Mouse (Mus musculus): ENCODE data around the gene Map4k5. TPM values are rescaled to one million over a fixed set of nuclear protein-coding genes. Genes with fewer than 3 reads are reported as not detected.

Map4k5 gene
- total and polyA plus RNA-seq, 3 experiments, result 14.6 to 33.3 (median 26.7) TPM

DNA sequence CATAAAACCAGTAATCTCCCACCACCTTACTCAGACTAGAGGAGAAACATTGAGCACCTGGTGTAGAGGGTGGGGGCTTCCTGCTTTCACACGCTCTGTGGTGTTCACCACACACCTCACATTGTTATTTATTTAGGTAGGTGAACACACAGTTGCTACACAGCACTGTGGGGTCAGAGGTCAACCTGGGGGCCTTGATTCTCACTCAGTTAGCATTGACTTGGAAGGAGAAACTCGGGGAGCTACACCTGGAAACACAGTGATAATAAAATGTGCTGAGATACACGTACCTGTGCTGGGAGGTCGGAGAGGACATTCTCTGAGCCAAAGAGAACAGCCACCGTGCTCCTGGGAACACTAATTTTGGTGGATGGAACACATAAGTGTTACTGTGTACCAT lies 104.6 kb downstream of the Map4k5 start:
- no peak for DNase-seq

DNA sequence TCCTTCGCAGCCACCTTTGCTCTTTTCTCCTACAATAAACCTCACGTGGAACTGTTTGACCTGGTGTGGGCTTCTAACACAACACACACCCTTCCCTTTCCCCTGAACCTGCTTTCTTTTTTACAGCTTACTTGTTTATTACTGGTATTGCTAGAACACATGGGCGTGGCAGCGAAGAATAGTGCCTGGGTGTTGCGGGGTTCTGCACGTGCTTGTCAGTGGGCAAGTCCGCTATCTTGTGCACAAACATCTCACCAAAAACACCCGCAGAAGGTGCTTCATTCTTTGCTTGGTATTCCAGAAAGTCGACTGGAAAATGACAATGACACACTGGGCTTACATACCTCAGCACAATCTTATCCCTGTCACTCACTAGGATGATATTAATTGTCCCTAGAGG lies 107.5 kb downstream of the Map4k5 start:
- DNase-seq, result no peak

DNA sequence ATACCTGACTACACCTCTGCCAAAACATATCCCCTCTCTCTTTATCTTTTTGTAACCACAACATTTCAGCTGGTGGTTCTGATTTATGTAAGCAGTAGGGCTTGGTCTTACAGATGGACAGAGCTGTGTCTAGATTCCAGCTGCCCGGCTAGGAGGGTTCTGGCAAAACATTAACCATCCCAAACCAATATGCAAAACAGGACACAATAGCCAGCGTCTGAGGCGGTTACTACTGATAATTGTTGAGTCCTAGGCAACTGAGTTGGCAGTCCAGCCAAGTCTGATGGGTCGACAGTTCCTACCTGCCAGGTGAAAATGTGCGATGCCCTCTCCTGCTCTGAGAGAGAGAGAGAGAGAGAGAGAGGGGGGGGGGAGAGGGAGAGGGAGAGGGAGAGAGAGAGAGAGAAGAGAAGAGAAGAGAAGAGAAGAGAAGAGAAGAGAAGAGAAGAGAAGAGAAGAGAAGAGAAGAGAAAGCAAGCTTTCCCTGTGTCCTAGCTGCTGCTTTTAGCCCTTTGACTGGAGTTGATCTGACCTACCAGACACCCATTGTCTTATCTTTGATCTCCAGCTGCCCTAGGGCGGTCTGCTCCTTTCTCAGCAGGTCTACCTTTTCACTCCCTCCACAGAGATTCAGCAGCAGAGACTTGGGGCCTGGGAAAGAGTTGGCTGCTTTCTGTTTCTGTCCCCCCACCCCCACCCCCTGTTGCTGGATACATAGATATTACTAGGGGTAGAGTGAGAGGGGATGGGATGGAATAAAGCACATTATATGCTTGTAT lies 109.6 kb downstream of the Map4k5 start:
- DNase-seq, result no peak

DNA sequence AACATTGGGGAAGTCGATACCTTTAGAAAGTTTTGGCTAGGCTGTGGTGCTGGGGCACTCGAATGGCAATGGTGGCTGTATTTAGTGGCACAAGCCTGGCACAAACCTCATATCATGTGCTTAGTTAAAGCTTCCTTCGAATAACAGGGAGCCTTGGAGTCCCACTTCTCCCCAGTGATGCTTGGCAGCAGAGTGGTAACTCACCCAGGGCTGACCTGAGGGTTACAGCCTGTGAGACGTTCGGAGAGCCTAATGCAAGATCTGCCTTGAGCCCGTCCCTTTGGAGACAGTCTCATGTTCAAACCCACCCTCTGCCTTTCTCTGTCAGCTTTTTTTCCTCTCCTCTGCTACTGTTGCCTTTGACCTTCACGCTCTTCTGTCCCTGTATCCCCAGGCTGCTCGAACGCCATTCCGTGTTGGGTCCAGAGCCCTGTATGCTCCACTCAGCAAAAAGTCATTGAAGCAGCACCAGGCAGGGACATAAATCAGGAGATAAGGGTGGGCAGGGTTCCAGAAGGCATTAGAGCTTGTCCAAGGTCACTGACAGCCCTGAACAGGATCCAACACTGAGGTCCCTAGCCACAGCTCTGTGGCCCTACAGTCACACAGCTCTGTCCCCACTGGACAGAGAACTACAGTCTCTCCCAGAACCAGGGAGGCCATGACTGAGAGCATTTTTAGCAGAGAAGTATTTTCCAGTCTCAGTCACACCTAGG lies 110.9 kb downstream of the Map4k5 start:
- peak; percentile 91 for DNase-seq

DNA sequence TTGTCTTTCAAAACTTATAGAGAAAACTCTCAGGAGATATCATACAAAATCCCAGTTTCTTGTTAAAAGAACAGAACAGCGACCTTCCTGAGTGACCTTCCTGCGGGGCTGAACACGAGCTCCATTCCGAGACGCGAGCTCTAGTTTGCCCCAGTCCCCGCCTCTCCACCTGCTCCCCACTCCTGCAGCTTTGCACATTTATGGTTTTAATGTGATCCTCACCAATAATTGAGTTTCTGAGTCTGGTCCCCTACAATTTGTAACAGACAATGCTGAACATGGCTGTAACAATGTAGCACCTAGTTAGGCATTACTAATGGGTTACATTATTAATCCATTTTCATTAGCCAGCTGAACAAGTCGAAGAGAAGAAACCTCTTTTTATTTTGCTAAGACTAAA lies 111.5 kb downstream of the Map4k5 start:
- DNase-seq, result no peak

DNA sequence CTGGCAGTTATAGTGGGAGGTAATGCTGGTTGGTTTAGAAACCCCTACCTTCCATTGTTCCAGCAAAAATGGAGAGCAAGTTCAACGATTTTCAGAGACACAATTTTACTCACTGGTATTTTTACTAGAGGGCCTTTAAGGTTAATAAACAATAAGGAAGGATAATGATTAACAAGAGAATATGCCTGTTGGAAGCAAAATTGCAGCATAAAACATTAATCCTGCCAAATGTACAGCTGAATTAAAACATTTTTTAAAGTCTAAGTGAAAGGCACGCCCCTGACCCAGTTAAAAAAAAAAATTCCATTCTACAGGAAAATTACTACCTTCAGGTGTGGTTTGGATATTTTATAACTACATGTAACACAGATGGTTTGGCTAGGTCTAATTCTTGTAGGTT lies 115.0 kb downstream of the Map4k5 start:
- no peak for DNase-seq

DNA sequence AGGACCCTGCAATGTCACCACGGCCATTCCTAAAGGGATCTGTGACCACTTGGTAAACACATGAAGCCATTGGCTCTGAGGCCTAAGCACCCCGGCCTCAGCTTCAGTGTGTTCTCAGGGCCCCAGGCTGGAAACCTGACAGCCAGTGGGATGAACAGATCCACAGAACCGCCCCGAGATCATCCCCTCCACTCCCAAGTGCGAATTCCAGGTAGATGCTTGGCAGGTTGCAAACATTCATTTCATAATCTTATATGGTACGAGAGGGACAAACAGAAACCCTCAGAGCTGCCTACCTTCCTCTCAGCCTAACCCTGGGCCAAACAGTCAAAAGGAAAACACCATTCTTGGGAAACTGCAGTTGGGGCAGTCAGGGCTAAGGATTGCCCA lies 115.7 kb downstream of the Map4k5 start:
- DNase-seq, result no peak

DNA sequence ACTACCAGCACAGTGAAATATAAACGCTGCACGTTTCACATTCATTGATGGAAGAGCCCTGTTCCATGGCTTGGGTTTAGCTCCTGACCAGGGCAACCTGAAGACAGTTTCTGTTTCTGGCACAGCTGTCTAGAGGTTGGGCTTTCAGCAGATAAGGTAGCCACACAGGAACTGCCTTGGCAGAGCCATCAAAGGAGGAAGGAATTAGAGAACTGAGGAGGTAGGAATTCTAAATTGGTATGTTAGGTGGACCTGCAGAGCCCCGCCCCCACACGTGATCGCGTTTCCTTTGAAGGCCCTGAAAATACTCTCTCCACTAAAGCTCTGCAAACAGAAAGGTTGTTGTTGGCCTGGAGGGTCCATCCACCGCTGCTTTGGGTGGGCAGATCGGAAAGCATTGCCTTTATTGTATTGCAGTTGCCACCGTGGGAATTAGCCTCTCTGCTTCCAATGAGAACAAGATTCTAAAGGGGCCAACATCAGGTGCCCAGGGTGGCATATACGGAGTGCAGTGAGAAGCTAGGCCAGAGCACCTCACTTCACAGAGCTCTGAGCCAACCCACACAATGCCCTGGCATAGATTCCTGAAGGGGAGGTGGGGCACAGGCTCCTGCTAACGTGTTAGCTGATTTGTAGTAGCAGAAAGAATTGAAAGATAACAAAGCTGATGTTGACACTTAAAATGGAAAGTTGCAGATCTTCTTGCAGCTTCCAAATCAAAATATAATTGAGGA lies 116.2 kb downstream of the Map4k5 start:
- no peak for DNase-seq

DNA sequence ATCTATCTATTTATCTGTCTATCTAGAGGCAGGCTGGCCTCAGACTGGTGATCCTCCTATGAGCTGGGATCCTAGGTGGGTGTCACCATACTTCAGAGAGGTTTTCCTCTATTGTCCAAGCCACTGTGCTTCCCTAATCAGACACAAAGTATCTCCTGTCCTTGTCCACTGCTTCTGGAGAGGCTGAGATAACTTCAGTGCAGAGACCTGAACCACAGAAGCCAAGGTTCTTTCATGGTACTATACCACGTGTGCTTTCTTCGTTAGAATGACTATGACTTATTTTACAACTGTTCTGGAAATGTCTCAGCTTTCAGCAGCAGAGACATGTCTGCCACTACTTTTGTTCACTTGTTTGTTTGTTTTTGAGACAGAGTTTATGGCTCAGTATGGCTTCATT lies 124.2 kb downstream of the Map4k5 start:
- no peak for DNase-seq

DNA sequence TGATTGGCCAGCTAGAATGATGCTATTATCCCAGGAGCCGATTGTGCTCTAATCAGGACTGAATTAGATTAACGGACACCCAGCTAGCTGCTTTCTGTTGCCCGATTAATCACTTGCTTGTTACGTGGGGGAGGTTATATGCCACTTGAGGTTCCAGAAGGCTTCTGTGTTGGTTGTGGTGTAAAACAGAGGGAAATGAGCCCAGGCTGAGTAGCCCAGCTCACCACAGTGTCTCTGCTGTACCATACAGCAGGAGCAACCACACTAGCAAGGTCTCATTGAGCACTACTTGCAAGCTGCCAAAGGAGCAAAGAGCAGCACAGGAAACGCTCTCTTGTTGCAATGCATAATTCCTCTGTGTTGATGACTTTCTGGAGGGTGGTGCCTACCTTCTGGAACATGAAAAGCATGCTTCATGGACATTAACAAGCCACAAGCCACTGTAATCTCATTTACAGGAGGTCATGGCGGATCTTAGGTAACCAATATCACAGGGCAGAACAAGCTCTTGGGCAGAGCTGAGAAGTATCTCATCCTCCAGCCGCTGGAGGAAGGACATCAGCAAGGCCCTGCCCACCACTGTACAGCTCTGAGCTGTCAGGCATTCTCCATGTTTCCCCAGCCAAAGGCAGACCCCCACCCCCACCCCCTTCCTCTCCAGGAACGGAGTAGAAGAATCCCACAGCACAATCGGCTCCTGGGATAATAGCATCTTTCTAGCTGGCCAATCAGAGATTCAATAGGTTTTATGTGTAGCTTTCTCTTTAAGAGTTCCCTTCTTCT lies 125.3 kb downstream of the Map4k5 start:
- no peak for DNase-seq

DNA sequence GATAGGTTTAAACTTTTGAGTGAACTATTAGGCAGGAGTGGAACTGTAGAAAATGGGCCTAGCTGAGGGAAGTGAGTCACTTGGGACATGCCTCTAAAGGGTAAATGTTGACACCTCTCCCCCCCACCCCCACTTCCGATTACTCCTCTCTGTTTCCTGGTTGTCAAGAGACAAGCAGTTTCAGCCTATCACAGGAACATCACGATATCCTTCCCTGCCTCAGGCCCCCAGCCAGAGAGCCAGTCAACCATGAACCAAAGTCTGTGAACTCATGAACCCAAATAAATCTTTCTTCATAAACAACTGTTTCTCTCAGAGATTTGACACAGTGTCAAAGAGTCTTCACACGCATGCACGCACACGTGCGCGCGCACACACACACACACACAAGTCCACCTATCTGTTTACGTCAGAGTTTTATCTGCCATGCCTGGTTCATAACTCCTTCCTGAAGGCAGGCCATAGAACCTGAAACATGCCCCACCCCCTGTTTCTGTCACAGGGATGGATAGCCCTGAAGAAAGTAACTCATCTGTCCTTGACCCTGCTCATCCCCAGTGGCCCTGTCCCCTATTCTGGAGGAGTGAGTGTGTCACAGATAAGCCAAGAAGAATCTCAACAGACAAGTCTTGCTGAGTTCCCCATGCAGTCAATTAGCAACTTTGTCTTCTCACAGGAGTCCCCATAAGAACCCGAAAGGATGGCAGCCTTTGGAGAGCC lies 126.7 kb downstream of the Map4k5 start:
- peak; percentile 41 for DNase-seq

DNA sequence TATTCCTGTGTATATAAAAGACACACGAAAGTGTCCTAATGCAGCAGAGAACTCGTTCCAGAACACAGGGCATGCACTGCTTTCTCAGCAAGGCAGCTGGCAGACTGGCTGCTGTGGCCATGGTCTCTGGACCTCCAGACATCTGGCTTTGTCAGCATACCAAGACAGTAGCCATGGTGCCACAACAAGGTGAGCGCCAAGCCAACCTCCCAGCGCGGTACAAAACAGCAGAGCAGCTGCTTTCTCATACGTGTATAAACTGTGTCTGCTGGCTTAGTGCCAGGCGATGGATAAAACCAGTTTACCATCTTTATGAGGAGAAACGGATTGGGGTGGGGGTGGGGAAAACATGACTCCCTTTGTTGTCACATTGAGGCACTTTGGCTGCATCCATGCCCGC lies 127.5 kb downstream of the Map4k5 start:
- no peak for DNase-seq

DNA sequence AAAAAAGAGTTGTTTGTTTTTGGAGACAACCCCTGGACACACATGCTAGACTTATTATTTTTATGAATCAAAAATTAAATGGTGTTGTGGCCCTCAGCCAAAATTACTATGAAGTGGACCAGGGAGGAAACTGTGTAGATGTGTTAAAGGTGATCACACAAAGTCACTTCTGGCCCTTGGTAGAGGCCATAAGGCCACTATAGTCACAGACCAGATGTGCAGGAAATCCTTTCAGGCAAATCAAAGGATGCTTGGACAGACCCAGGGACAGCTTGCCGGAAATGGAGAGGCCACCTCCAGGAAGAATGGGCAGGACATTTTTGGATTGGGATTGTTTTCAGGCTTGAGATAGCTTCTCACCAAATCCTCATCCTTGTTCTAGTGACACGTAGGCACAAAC lies 131.4 kb downstream of the Map4k5 start:
- DNase-seq, result peak; percentile 29

DNA sequence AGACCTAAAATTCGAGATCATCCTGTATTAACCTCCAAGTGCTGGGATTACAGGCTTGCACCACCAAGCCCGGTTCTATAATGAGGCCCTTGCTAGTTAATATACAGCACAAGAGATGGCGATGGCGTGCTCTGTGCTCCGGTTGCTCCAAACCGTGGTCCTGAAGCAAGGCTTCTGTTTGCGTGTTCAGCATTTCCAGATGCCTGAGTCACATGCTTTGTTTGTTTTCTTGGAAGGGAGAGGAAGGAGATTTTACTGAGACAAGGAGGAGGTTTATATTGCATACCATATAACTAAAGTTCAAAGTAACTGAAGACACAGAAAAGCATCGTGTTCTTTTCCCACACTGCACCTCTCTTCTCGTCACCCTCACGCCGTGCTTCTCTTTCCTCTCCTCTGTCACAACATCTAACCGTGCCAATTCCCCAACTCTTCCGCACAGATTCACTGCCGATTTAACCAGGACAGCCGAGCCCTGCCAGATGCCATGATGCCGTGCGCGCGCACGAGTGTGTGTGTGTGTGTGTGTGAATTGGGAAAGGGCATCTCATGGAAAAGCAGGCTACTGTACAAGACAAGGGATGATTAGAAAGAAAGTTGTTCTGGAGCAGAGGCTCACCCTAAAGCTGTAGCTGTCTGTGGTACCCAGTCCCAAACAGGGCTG lies 132.1 kb downstream of the Map4k5 start:
- DNase-seq, result no peak

DNA sequence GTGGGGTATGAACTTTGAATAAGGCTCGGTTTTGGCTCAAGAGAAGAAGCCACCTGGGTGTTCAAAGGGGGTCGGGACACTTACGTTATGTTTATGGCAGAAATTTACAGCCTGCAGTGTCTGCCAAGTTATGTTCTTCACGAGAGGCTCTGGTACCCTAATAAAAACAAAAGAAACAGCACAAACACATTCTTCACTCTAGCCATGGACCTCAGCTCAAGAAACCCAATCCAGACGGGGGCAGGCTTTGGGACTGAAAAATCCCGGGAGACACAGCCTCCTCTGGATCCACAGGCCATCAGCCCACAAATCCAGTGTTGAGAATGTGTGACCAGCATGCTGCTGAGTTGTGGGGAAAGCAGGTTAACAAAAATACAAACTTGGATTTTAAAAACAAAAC lies 133.0 kb downstream of the Map4k5 start:
- no peak for DNase-seq

DNA sequence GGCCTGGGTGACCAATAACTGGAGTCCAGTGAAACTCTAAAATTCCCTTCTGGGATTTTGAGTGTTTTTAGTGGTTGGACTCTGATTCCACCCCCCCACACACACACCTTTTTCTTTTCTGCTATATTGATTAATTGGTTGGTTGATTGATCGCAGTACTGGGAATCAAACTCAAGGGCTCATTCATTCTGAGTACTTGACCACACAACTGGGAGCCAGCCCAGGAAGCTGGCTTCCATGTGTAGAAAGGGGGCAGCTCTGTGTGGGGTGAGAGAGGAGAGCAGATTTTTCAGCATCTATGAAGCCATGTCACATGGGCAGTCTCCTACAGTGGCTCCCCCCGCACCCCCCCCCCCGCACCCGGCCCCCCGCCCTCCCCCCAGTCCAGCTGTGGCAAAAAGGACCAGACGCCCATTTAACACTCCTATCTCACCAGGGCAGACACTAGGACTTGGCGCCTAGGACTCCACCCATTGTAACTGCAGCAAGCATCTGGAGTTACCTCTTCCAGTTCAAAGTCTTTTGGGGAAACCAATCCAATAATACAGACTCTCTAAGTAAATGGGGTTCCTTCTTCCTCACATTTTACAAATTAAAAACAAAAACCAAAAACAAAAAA lies 133.6 kb downstream of the Map4k5 start:
- no peak for DNase-seq

DNA sequence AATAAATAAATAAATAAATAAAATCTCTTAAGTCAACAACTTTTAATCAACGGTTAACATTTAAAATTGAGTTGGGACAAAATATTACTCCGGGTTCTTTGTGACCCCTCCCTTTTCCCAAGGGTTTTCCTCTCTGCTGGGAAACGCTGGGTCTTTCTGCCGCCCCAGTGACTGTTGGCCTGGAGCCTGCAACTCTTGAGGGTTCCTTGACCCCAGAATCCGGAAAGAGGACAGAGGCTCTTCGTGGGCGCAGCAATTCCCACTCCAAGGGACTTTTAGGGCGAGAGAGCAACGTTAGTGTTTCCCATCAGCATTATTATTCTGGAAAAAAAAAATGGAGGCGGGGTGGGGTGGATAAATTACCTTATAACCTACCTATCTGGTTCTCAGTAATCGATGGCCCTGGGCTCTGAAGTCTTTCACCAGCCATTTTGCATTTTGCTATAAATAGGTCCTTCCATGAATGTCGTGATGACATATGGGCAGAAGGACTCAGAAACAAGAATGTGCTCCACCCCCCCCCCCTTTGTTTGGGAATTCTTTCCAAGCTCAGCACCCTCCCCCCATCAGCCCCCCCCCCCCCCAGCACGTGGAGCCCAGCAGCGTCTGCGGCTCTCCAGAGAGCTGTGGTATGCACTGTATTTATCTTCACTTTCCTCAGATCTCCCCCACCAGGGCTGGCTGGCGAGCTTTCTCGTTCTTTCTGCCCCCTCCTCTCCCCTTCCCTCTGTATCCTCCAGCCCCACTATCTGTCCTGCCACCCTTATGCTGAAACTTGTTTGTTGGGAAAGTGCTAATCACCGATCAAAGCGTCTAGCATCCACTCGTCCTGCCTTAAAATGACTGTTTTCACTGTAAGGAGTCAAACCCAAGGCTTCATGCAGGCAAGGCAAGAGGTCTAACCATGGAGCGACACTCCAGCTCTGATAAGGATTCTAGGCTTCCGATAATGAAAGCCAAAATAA lies 134.5 kb downstream of the Map4k5 start:
- peak; percentile 48 for DNase-seq

DNA sequence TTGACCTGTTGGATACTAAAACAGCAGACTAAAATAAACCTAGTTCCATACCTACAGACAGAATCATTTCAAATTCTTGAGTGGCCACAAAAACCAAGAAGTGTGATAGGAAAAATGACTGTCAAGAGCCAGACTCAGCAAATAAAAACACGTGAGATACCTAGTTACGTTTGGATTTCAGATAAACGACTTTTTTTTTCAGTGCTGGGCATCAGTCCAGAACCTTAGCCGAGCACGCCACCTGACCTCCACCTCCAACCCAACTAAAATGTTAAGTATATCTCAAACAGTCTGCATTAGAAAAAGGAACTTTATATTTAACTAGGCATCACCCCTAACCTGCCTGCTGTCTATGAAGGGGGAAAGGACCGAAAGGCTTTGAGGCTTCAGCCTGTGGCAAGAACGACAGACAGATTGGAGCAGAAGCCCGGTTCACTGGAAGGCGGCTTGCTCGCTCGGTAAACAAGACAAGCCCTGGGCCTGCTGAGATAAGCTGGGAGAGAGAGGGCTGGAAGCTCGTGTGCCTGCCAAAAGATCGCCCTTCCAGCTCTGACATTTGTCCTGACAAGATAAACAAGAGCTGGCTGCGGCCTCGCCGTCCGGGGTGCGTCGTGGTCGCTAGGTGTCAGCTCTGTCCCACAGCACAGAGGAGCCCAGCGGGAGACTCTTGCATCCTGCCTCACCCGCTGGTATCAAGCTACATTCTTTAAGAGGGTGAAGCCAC lies 135.4 kb downstream of the Map4k5 start:
- peak; percentile 95 for DNase-seq

DNA sequence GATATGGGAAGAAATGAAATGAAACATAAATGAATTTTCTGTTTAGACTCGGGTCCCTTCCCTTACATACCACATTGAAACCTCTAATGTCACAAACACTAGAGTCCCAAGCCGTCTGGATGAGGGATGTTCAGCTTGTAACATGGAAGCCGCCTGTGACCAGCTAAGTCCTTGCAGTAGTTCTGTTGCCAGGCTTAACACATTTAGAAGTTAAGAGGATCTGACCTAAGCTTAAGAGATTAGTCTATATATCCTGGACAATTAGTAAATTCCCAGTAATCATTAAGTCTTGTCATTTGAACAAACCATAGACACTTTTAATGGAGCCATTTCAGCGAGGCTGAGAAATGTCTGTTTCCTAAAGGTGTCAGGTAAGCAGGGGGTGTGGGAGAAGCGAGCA lies 137.0 kb downstream of the Map4k5 start:
- DNase-seq, result no peak

All from adrenal gland, adult 2 months (tissue).